Mouse (Mus musculus) kidney, adult 2 months (tissue): ENCODE data around the gene M1ap.

ENCODE experiments used
- CTCF ChIP-seq: fragments of 200-500 bp; conservative IDR thresholded peaks from 2 replicates; pipeline ENCODE4 v1.5.1; 2011; ENCODE audit warnings: low read depth, mild to moderate bottlenecking, control low read depth, low read length, moderate library complexity, mixed read lengths; ENCODE audit not compliant: insufficient read depth, insufficient read length
- POLR2A ChIP-seq: fragments of 200-500 bp; IDR thresholded peaks from one replicate; pipeline ENCODE4 v1.6.1; 2011; ENCODE audit warnings: low read depth, low read length, control low read depth

DNA sequence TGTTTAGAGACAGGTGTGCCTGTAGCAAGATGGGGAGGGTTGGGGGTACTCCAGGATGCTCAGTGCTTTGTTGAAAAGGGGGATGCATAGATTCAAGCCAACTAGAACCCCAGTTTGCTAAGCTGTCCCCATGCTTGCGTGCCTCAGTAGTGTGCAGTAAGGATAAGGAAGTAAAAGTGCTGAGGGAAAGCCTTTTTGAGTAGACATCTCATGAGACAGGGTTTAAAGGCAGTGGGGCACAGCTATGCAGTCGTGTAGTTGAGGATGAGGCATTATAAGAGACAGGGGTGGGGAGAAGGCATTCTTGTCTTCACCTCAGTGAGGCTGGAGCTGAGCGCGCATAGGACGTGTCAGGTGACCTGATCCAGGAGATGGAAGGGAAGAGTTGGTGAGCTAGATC, 93.9 kb downstream of the M1ap start:
- TF ChIP-seq POLR2A: no peak
- TF ChIP-seq CTCF: no peak
